Mouse (Mus musculus): ENCODE measurements at regions not wholly inside any gene's neighbourhood (a gene's known extent, or its start where the extent isn't known, plus 50 kb on each side); places are given as distances from the start of the nearest gene placed in this dataset.
A peak's percentile ranks its signal among the peaks of the same experiment; 100 is the strongest.
"Not testable (repeated sequence)": the region's sequence is repeated elsewhere in the genome, so short reads cannot be mapped to it uniquely, and the experiment has no call there.

DNA sequence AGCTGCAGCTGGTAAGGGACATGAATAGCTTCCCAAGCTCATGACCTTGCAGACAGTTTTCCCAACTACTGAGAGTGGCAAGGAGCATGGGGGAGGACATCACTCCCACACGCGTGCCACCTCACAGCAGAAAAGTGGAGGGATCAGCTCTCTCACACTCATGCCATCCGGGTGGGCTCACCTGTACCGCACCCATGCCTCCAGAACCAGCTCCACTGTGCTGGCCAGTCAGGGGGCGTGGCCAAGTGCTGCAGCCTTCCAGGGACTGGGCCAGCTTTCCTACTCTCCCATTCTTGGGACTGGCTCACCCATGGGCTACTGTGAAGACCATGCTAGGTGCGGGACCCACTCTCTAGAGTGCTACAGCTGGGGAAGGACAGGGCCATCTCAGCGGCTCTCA, 88.4 kb upstream of the Klf13 start:
- no peak for ATAC-seq

DNA sequence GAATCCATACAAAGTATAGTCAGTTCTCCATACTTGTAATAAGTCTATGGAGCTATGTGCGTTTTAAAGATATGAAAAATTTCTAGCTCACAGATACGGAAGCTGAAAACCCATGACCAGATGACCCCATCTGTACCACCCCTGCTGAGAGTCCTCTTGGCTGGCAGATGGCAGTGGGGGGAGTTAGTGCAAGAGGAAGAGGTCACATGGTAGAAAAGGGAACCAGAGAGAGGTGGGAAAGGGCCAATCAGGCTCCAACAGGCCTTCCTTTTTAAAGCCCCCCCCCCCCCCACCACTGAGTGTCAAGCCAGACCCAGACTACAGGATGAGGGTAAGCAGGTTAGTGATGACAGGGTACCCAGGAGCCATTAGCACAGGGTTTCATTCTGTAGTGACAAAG, 86.4 kb upstream of the Klf13 start:
- no peak for ATAC-seq

DNA sequence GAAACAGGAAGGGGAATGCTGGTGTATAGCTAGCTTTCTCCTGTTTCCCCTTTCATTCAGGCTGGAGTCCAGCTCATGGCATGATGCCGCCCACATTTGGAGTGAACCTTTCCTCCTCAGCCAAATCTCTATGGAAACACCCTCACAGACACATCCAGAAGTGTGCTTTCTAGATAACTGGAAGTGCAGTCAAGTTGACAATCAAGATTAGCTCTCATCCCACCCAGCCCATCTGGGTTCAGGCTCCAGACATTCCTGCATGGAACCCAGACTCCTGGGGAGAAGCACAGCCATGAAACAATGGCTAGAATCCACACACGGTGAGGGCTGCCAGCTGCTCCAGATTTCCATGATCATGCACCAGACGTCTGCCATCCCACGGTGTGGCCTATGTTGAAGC, 85.5 kb upstream of the Klf13 start:
- ATAC-seq, result no peak

DNA sequence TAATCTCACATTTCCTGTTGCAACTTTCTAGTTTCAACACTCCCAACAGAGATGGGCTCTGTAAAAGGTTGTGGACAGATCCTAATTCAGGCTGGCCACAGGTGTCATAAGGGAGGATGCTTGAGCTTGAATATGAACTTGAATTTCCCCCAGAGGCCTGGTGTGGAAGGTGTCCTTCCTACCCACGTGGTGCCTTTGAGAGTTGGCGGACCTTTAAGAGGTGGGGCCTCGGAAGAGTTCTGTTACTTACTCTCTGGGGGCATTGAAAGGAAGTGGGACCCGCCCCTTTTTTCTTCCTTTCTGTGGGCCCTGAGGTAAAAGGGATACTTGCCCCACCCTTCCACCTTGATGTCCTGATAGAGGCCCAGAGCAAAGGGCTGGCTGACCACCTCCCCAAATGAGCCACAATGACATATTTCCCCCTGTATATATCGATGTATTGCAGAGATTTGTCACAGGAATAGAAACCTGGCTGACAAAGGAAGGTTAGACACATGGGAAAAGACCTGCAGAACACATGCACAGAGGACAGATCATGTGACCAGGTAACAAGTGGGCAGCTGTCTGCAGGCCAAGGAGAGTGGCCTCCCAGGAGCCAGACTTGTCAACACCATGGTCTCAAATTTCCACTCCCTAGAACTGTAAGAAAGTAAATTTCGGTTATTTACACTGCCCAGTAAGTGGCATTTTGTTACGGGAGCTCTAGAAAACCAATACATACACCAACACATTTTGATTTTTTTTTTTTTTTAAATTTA, 84.2 kb upstream of the Klf13 start:
- ATAC-seq, result peak; percentile 70

GRCm38 (mm10) chr7:64021241-64022108, 82.8 kb upstream of the Klf13 start:
- ATAC-seq, result no peak

- no peak for ATAC-seq
Measured at GRCm38 (mm10) chr7:64018107-64018506, 79.4 kb upstream of the Klf13 start.

- ATAC-seq, result no peak
Measured at GRCm38 (mm10) chr7:64016874-64017273, 78.2 kb upstream of the Klf13 start.

DNA sequence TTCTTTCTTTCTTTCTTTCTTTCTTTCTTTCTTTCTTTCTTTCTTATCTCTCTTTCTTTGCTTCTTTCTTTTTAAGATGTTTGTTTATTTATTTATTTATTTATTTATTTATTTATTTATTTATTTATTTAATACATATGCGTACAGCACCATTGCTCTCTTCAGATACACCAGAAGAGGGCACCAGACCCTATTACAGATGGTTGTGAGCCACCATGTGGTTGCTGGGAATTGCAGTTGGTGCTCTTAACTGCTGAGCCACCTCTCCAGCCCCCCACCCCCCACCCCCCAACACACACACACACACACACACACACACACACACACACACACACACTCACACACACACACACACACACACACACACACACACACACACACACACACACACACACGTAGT, 76.4 kb upstream of the Klf13 start:
- not testable (repeated sequence) for ATAC-seq

DNA sequence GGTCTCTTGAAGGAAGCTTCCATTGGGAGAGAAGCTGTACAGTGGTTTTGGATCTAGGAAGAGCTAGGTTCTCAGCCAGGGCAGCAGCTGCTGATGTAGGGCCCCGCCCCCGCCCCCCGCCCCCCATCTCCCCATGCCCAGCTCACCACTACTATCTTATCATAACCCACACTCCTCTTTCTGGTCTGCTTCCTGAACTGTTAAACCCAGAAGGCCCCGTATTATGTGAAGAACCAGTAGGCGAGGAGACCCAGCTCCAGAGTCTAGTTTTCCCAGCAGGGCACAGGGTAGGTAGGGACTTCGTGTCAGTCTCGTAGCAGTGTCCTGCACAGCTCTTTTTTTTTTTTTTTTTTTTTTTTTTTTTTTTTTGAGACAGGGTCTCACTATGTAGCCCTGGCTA, 75.5 kb upstream of the Klf13 start:
- no peak for ATAC-seq

DNA sequence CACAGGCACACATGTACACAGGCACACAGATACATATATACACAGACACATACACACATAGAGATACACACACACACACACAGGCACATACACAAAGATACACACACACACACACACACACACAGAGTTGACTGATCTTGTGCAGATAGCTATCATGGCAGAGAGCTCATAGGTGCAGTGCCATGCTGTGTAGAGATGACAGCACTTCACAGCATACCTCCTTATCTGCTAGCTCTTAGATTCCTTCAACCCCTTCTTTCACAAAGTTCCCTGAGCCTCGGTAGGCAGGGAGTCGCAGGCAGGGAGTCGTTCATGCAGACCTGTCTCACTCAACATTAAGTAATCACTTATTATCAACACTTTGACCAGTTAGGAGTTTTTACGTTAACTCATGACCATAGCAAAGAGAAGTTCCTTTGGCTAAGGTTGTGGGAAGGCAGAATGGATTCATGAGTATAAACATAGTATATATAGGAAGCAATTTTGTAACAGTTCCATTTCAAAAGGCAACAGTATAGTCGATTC, 74.4 kb upstream of the Klf13 start:
- no peak for ATAC-seq

GRCm38 (mm10) chr7:64012268-64012601, 73.5 kb upstream of the Klf13 start:
- ATAC-seq, result no peak

- peak; percentile 81 for ATAC-seq
Measured at GRCm38 (mm10) chr7:64011563-64012267, 73.0 kb upstream of the Klf13 start.

DNA sequence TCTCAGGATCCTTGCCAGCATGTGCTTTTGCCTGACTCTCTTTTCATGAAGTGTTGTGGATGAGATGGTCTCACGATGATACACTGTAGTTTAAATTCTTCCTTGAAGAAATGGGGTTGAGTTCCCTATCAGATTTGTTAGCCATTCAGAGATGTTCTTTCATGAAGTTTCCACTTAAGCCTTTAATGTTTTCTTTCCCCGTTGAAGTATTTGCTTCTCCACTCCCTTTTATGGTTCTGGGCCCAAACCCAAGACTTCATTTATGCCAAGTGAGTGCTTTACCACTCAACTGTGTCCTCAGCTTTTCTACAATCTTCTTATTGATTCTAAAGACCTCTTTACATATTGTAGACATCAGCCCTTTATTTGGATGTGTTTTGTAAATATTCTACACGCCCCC, 71.9 kb upstream of the Klf13 start:
- ATAC-seq, result no peak

DNA sequence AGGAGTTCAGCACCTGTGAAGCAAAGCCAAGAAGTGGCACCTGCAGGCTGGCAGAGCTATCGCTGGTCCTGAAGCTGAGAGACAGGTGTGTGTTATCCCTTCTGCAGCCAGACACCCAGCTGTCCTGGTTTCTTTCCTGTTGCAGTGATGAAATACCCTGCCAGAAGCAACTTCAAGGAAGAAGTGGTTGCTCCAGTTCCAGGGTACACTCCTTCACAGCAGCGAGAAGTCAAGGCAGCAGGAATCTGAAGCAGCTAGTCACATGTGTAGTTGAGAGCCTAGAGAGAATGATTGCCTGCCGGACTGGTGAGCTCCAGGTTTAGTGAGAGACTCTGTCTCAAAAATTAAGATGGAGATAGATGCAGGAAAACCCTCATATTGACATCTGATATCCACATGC, 69.1 kb upstream of the Klf13 start:
- ATAC-seq, result no peak

DNA sequence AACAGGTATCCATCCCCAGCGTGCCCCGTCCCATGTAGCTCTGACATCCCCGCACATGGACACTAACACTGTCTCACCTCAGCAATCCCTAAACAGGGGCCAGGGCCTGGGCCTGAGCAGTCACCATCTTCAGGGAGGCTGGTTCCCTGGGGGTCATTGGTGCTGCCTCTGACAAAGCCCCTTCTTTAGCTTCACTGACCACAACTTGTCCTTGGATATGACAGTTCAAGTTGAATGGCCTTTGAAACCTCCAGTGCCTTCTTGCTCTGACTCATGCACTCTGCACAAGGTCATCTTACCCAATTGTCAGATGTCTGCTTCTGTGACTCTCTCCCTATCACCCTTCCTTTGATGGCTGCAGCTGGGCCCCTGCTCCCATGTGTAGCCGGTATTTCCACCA, 68.2 kb upstream of the Klf13 start:
- no peak for ATAC-seq

DNA sequence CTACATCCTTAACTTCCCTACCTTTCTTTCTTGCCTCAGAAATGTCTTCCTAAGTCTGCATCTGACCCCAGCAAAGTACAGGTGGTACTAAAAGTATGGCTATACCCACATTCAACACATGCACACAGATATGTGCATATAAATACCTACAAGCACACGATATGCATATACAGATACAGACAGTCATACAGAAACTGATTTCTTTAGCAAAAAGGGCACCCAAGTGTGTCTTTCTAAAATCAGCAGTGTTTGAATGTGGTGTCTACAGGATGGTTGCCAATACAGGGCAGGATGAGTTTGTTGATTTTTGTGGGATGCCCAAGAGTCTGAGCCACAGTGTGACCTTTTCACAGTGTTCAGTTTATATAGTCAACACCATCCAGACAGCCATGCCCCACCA, 67.0 kb upstream of the Klf13 start:
- ATAC-seq, result peak; percentile 46

- no peak for ATAC-seq
Measured at GRCm38 (mm10) chr7:64003904-64004303, 65.2 kb upstream of the Klf13 start.

DNA sequence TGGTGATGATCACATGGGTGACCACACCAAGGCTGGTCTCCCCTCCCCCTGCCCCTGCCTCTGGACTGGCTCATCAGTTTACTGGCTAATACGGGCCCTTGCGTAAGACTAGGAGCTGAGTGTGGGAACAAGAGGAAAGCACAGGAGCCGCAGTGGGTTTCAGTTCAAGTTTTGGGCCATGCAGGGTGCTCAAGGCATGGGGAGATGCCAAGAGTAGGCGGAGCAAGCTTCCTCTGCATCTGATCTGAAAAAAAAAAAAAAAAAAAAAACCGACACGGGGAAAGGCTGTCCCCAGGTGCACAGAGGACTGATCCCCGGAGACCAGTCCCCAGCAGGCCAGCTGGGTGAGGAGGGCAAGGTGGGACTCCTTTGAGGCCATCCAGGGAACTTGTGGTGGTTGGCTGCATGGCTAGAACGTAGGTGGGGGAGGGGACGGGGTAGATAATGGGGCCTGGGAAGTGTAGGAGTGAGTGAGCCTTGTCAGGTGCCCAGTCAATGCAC, 62.9 kb upstream of the Klf13 start:
- ATAC-seq, result peak; percentile 39

DNA sequence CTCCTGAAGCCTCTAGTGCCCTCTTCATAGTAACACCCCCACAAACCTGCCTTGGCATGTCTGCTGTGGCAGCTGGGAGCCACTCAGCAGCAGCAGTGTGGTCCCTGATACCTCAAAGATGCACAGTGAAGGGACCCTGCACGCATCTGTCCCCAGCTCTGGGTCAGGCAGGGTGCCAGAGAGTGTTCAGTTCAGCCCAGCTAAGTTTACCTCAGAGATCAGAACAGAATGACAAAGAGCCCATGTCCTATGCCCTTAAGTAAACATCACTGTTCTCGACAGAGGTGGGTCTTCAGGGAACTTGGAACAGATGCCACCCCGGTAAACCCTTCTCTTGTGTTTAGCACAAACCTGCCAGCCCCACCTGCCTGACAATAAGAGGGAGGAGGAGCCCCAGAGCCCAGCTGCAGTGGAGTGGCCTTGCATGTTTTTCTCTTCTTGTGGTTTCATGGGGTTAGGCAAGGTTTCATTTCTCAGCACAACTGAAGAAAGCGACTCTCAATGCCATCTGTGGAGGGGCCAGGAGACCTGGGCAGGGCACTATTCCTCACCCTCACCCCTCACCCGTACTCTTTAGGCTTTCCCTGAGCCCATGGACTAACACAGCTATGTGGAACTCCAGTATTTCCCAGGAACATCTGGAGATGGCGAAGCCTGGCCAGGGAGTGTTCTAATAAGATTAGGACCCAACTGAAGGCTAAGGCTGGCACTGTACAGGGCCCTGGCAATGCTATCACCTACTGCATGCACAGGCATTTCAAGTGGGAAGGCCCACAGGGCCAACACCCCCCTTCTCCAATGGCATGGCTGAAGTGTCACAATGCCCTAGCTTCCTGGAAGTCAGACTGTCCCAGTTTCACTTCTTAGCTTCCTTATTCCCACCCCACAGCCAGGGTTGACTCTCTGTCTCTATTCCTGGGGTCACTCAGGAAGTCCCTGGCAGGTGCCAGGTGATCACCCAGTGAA, 60.6 kb upstream of the Klf13 start:
- peak; percentile 74 for ATAC-seq

- ATAC-seq, result no peak
Measured at GRCm38 (mm10) chr7:63997997-63998396, 59.3 kb upstream of the Klf13 start.

DNA sequence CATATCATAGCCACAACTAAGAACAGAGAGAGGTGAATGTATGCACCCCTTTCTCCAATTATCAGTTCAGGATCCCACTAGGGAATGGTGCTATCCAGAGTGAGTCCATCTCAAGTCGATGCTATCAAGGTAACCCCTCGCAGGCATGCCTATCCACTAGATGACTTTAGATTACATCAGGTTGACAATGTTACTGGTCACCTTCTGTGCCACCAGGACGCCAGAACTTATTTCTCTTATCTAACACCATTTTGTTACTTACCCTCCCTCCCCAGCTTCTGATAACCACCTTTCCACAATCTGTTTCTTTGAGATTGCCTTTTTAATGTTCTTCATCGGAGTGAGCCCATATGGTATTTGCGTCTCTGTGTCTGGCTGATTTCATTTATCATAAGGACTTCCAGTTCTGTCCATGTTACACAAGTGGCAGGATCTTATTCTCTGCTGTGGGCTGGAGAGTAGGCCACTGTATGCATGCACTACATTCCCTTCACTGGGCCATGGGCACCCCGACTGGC, 57.9 kb upstream of the Klf13 start:
- ATAC-seq, result no peak
